Mouse (Mus musculus) adrenal gland, adult 18-20 months (tissue): ENCODE results near the gene Tmem161a. TPM values are rescaled to one million over a fixed set of nuclear protein-coding genes. Genes with fewer than 3 reads are reported as not detected.

Experiments used
- DNase-seq, 2 experiments: peaks; one replicate each; pipeline ENCODE4 v3.0.0; 2021 to 2022; ENCODE audit warnings: low spot score in 2 of 2
- total RNA-seq, 2 experiments: library from RNA; stranded (reverse); gene quantifications; 1 replicate in 1 of 2; 2 replicates in 1 of 2; pipeline ENCODE4 v1.2.3; 2021

Tmem161a gene
- total RNA-seq, 2 experiments from 2014 or later = 68.0 to 84.2 TPM

DNA sequence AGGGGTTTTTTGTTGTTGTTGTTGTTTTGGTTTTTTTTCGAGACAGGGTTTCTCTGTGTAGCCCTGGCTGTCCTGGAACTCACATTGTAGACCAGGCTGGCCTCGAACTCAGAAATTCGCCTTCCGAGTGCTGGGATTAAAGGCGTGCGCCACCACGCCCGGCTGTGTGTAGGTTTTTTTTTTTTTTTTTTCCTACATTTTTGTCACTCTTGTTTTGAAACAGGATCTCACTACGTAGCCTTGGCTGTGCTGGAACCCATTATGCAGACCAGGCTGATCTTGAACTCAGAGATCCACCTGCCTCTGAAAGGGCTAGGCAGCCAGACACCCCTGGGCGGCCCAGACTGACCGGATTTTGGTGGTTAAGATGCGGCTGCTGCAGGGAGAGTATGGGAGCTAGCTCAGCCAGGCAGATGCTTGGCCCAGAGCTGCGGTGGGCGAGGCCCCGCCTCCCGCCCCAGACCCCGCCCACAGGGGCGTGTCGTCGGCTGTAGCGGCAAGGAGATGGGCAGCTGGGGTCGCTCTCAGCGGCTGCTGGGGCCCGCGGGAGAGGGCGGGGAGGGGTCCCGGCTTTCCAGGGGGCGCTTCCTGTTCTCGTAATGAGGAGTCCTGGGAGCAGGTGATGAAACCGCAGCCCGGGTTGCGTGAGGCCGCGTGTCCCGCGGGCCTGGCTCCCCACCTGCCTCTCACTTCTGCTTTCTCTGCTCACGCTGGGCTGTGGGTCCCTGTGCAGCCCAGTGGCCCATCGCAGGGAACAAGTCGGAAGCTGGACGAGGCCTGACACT, 13.9 kb upstream of the Tmem161a start:
- DNase-seq = peak; percentile 60 to 71

DNA sequence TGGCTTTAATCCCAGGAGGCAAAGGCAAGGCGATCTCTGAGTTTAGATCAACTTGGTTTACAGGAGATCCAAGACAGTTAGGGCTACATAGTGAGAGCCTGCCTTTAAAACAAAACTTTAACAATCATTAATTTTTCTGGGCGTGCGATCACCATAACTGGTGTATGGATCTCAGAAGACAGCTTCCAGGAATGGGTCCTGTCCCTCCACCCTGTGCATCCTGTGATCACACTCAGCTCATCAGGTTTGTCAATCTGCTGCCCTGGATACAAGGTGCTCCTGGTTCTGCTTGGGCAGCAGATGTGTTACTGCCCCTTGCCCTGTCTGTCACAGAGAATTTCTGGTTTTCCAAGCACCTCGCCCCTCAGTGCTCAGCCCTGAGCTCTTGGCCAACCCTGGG, 12.9 kb upstream of the Tmem161a start:
- no peak for DNase-seq

DNA sequence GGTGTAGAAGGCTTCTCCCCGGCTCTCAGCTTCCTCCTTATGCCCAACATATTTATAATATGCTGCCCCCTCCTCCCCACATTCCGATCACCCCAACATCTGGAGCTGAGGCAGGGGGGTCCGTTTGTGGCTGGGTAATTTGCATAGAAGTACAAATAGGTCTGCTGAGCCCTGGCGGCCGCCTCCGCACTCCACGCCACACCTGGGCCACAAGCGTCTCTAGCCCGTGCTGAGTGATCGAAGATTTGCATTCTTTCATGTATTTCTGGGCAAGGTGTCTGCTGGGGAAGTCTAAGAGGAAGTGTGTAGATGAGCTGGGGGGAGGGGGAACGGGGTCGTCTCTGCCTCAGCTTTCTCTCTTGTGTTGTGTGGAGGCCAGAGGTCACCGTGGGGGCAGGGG, 12.1 kb upstream of the Tmem161a start:
- DNase-seq = no peak

- DNase-seq = no peak
Observed at GRCm38 (mm10) chr8:70163316-70163715, 8.8 kb upstream of the Tmem161a start.

GRCm38 (mm10) chr8:70166504-70167110, 5.5 kb upstream of the Tmem161a start:
- peak; percentile 64 to 75 for DNase-seq

- no peak for DNase-seq
Observed at GRCm38 (mm10) chr8:70170116-70170515, 2.0 kb upstream of the Tmem161a start.

DNA sequence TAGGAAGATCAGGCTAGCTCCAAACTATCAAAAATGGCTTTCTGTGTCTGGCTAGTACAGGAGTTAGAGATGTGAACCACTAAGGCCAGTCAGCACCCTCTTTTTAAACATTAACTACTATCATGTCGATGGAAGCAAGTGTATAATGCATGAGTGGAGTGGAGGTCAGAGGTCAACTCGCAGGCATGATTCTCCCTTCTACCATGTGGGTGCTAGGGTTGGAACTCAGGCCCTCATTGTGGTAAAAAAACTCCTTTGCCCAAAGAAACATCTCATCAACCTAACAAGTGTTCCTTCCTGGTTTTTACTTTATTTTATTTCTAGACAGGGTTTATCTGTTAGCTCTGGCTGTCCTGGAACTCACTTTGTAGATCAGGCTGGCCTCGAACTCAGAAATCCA, 1.4 kb upstream of the Tmem161a start:
- DNase-seq = no peak

- DNase-seq = no peak
Observed at GRCm38 (mm10) chr8:70171240-70171639, 916 bp upstream of the Tmem161a start.

DNA sequence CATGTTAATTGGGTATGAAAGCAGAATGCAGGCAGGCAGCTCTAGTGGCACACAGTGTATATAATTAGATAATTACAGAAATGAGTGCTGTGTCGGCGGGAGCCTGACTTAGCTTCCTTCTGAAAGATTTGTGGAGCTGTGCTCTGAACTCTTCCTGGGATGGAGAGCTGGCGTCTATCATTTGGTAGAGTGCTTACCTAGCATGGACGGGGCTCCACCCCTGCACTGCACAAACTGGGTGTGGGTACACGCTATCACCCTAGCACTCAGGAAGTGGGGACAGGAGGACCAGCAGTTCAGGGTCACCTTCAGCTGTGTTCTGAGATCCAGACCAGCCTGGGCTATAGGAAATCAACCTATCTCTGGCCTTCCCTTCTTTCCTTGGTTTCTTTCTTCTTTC, 1.2 kb downstream of the Tmem161a start:
- DNase-seq = no peak

- DNase-seq = no peak
Observed at GRCm38 (mm10) chr8:70174079-70174478, 1.9 kb downstream of the Tmem161a start.

GRCm38 (mm10) chr8:70178231-70178630, 6.1 kb downstream of the Tmem161a start:
- DNase-seq = no peak

GRCm38 (mm10) chr8:70179082-70179481, 6.9 kb downstream of the Tmem161a start:
- no peak for DNase-seq

DNA sequence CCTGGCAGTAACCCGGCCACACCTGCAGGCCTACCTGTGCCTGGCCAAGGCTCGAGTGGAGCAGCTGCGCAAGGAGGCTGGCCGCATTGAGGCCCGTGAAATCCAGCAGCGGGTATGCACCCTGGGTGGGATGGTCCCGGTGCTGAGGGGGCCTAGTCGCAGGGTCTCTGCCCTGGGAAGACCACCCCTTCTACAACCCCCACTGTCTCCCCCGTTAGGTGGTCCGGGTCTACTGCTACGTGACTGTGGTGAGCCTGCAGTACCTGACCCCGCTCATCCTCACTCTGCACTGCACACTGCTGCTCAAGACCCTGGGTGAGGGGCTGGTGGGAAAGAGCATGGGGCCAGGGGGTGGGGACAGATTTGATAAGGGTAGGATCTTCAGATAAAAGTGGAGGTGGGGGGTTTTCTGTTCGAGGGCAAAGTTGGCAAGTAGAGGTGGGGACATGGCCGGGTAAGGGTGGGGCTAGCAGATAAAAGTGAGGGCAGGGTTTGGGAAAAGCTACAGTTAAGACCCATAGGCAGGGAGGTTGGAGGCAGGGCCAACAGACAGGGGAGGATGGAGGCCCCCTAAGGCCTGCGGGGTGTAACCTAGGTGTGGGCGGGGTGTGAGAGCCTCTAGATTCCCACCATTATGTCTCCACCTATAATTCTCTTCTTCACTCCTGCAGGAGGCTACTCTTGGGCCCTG, 9.2 kb downstream of the Tmem161a start:
- no peak for DNase-seq

DNA sequence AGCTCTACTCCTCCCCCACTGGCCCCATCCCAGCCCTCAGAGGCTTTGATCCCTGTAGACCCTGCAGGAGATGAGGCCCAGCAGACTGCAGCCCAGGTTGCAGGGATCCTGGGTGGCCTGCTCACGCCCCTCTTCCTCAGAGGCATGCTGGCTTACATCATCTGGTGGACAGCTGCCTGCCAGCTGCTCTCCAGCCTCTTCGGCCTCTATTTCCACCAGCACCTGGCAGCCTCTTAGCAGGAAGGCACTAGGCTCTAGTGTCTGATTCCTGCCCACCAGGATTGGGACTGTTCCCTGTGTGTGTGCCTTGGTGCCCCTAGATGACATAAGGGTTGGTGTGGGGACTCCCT, 9.7 kb downstream of the Tmem161a start:
- DNase-seq = no peak

DNA sequence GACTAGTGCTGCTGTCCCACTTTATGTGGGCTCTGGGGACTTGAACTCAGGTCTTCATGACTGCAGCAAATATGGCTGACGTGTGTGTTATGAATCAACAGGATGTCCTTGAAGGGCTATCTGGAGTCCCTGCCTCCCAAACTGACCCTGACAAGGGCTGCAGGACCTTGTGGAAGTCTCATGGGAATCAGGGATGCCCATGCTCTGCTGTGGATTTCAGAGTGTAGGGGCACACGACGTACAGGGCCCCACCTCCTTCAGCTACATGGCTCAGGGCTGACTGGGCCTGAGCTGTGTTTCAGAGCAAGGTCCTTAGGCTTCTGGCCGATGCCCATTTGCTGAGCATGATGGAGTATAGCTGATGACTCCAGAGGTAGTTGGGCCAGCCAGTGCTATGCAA, 11.0 kb downstream of the Tmem161a start:
- no peak for DNase-seq

DNA sequence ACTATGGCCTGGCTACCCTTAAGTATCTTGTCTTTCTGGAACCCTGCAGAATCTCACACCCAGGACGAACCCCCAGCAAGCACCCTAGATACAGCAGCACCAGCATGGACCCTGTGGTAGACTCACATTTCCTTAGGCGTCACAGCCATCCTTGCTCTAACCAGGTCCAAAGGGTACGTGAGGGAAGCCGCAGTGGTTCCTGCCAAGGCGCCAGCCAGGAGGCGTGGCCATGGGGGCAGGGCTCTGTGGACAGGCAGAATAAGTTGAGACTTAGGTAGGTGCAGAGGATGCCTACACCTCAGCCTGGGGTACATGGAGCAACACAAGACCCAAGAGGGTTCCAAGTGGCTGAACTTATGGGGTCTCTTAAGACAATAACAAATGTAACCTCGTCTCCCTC, 16.6 kb downstream of the Tmem161a start:
- no peak for DNase-seq

DNA sequence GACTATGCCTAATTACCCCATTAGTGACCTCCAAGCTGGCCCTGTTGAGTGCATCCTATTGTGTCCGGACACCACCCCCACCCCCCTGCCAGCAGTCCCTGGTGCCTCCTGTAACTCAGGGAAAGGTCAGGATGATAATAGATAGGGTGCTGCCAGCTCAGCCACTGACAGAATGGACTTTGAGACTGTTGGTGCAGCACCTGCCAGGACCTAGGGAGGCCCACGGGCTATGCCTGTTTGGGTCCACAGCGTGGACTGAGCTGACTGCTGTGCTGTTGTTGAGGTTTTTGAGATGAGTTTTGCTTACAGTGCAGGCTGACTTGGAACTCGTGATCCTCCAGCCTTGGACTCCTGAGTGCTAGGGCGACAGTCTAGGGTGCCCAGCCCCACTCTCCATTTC, 21.1 kb downstream of the Tmem161a start:
- no peak for DNase-seq

- no peak for DNase-seq
Observed at GRCm38 (mm10) chr8:70194191-70194590, 22.0 kb downstream of the Tmem161a start.

GRCm38 (mm10) chr8:70195762-70196161, 23.6 kb downstream of the Tmem161a start:
- DNase-seq = no peak

DNA sequence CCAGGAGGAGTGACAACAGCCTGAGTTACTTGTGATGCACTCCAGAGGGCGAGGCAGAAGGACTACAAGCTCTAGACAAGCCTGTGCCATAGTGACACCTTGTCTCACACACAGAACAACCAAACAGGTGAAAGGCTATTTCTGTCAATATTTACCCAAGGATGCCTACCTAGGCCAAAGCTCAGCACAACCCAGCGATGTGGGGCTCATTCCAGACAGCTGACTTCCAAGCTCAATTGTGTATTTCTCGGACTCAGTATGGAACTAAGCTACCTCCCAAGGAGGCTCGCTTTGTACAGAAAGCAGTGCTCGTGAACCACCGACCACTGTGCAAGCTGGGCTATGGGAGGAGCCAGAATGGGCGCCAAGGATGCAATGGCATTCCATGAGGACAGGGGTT, 25.4 kb downstream of the Tmem161a start:
- no peak for DNase-seq

- no peak for DNase-seq
Observed at GRCm38 (mm10) chr8:70200098-70200681, 28.0 kb downstream of the Tmem161a start.

DNA sequence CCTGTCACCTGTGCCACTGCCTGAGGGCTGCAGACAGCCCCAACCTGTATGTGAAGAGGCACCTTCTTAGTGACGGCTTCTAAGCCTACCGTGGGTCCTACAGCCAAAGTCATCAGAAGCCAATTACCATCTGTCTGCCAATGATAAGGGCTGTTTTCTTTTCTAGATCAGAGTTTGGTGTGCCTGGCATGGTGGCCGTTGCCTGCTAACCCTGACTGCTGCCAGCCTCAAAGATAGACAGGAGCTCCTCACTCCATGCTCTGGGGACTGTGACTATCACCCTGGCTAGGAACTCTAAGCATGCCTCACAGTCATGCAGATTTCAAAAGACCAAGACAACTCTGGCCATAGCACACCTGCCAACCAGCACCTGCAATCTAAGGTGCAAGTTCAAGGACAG, 29.3 kb downstream of the Tmem161a start:
- DNase-seq = no peak
